Mouse (Mus musculus): ENCODE data around the gene Chst5. TPM values are rescaled to one million over a fixed set of nuclear protein-coding genes. Genes with fewer than 3 reads are reported as not detected.
A peak's percentile ranks its signal among the peaks of the same experiment; 100 is the strongest.

Chst5 gene
- polyA plus RNA-seq, 1 experiment: not detected

GRCm38 (mm10) chr8:111905500-111906121, 4.6 kb downstream of the Chst5 start:
- Histone ChIP-seq H3K27me3 (ENCODE audit: control insufficient read depth, insufficient read depth, insufficient read length) (no peaks in the 10 kb centered on the region), H3K79me3 (ENCODE audit: low read depth) (no peaks in the 10 kb centered on the region), H3K79me2 (ENCODE audit: control insufficient read depth, insufficient read depth) (no peaks in the 10 kb centered on the region), H3K4me3 (ENCODE audit: insufficient read depth, poor library complexity, severe bottlenecking) (no peak overlapping the region), H3K36me3 (ENCODE audit: control insufficient read depth, insufficient read depth) (no peaks in the 10 kb centered on the region), H3ac (ENCODE audit: control insufficient read depth, insufficient read length, low read depth) (no peak overlapping the region)
- TF ChIP-seq MYOG (IDR thresholded peaks at IDR 0.05; ENCODE audit: control insufficient read depth, extremely low read depth, insufficient read length) (no peak), USF1 (IDR thresholded peaks at IDR 0.05; ENCODE audit: low read depth) (no peak), CEBPB (IDR thresholded peaks at IDR 0.05; ENCODE audit: low read depth) (no peak), MAX (IDR thresholded peaks at IDR 0.05) (no peak), CTCF (IDR thresholded peaks at IDR 0.05; ENCODE audit: control insufficient read depth, insufficient read depth, insufficient read length) (no peak)

GRCm38 (mm10) chr8:111902080-111902479, 8.2 kb downstream of the Chst5 start:
- no peaks in the 10 kb centered on the region for H3K79me2 ChIP-seq (ENCODE audit: control insufficient read depth, insufficient read depth)
- no peak overlapping the region for H3ac ChIP-seq (ENCODE audit: control insufficient read depth, insufficient read length, low read depth)
- no peaks in the 10 kb centered on the region for H3K36me3 ChIP-seq (ENCODE audit: control insufficient read depth, insufficient read depth)
- H3K27me3 ChIP-seq (ENCODE audit: control insufficient read depth, insufficient read depth, insufficient read length): no peaks in the 10 kb centered on the region
- no peaks in the 10 kb centered on the region for H3K79me3 ChIP-seq (ENCODE audit: low read depth)
- TF ChIP-seq MYOD1 (IDR thresholded peaks at IDR 0.05; ENCODE audit: control insufficient read depth, insufficient read length, low read depth) (peak; percentile 83), MAX (IDR thresholded peaks at IDR 0.05) (no peak), MYOG (IDR thresholded peaks at IDR 0.05; ENCODE audit: control insufficient read depth, extremely low read depth, insufficient read length) (no peak), CEBPB (IDR thresholded peaks at IDR 0.05; ENCODE audit: low read depth) (no peak), FOSL1 (IDR thresholded peaks at IDR 0.05; ENCODE audit: insufficient read depth, low read length, poor library complexity, severe bottlenecking) (no peak), USF1 (IDR thresholded peaks at IDR 0.05; ENCODE audit: low read depth) (no peak)
- no peak overlapping the region for H3K4me3 ChIP-seq (ENCODE audit: insufficient read depth, poor library complexity, severe bottlenecking)

DNA sequence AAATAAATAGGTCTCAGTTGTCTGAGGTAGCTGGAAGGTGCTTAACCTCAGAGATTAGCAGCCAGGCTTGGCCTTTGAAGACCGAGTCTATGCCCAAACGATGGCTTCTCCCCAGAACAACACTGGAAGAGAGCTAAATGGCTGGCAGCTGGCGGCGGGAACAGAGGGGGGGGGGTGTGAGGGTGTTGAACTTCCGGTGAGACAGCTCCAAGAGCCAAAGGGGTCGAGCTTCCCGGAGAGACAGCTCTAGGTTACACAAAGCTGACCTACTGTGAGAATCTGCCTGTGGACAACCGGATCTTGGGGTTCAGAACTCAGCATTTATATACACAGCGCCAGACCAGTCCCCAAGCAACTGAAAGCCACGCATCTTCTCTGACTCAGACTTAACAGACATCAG, 11.7 kb downstream of the Chst5 start:
- Histone ChIP-seq H3K36me3 (ENCODE audit: control insufficient read depth, insufficient read depth) (no peaks in the 10 kb centered on the region), H3K79me2 (ENCODE audit: control insufficient read depth, insufficient read depth) (no peaks in the 10 kb centered on the region), H3K79me3 (ENCODE audit: low read depth) (no peaks in the 10 kb centered on the region), H3ac (ENCODE audit: control insufficient read depth, insufficient read length, low read depth) (no peak overlapping the region), H3K4me3 (ENCODE audit: insufficient read depth, poor library complexity, severe bottlenecking) (no peak overlapping the region), H3K27me3 (ENCODE audit: control insufficient read depth, insufficient read depth, insufficient read length) (no peaks in the 10 kb centered on the region)
- no peak for TF ChIP-seq USF1 (IDR thresholded peaks at IDR 0.05; ENCODE audit: low read depth)
- TF ChIP-seq MAX (IDR thresholded peaks at IDR 0.05): no peak
- no peak for TF ChIP-seq CEBPB (IDR thresholded peaks at IDR 0.05; ENCODE audit: low read depth)
- no peak for TF ChIP-seq CTCF (IDR thresholded peaks at IDR 0.05; ENCODE audit: control insufficient read depth, insufficient read depth, insufficient read length)
- no peak for TF ChIP-seq MYOG (IDR thresholded peaks at IDR 0.05; ENCODE audit: control insufficient read depth, extremely low read depth, insufficient read length)
- TF ChIP-seq FOSL1 (IDR thresholded peaks at IDR 0.05; ENCODE audit: insufficient read depth, low read length, poor library complexity, severe bottlenecking): no peak
- no peak for TF ChIP-seq MYOD1 (IDR thresholded peaks at IDR 0.05; ENCODE audit: control insufficient read depth, insufficient read length, low read depth)

GRCm38 (mm10) chr8:111894955-111895354, 15.3 kb downstream of the Chst5 start:
- TF ChIP-seq MAX (IDR thresholded peaks at IDR 0.05) (no peak), CEBPB (IDR thresholded peaks at IDR 0.05; ENCODE audit: low read depth) (no peak), MYOD1 (IDR thresholded peaks at IDR 0.05; ENCODE audit: control insufficient read depth, insufficient read length, low read depth) (no peak), CTCF (IDR thresholded peaks at IDR 0.05; ENCODE audit: control insufficient read depth, insufficient read depth, insufficient read length) (no peak), MYOG (IDR thresholded peaks at IDR 0.05; ENCODE audit: control insufficient read depth, extremely low read depth, insufficient read length) (no peak), USF1 (IDR thresholded peaks at IDR 0.05; ENCODE audit: low read depth) (no peak), FOSL1 (IDR thresholded peaks at IDR 0.05; ENCODE audit: insufficient read depth, low read length, poor library complexity, severe bottlenecking) (no peak)
- no peak overlapping the region for H3ac ChIP-seq (ENCODE audit: control insufficient read depth, insufficient read length, low read depth)
- peaks cover 8% of the 10 kb centered on the region for H3K27me3 ChIP-seq (ENCODE audit: control insufficient read depth, insufficient read depth, insufficient read length)
- H3K4me3 ChIP-seq (ENCODE audit: insufficient read depth, poor library complexity, severe bottlenecking): no peak overlapping the region
- H3K36me3 ChIP-seq (ENCODE audit: control insufficient read depth, insufficient read depth): no peaks in the 10 kb centered on the region
- no peaks in the 10 kb centered on the region for H3K79me2 ChIP-seq (ENCODE audit: control insufficient read depth, insufficient read depth)
- no peaks in the 10 kb centered on the region for H3K79me3 ChIP-seq (ENCODE audit: low read depth)

- H3K79me2 ChIP-seq (ENCODE audit: control insufficient read depth, insufficient read depth): no peaks in the 10 kb centered on the region
- no peak overlapping the region for H3ac ChIP-seq (ENCODE audit: control insufficient read depth, insufficient read length, low read depth)
- TF ChIP-seq FOSL1 (IDR thresholded peaks at IDR 0.05; ENCODE audit: insufficient read depth, low read length, poor library complexity, severe bottlenecking): no peak
- TF ChIP-seq MYOG (IDR thresholded peaks at IDR 0.05; ENCODE audit: control insufficient read depth, extremely low read depth, insufficient read length): no peak
- TF ChIP-seq USF1 (IDR thresholded peaks at IDR 0.05; ENCODE audit: low read depth): no peak
- TF ChIP-seq MYOD1 (IDR thresholded peaks at IDR 0.05; ENCODE audit: control insufficient read depth, insufficient read length, low read depth): no peak
- no peak for TF ChIP-seq MAX (IDR thresholded peaks at IDR 0.05)
- TF ChIP-seq CTCF (IDR thresholded peaks at IDR 0.05; ENCODE audit: control insufficient read depth, insufficient read depth, insufficient read length): no peak
- TF ChIP-seq CEBPB (IDR thresholded peaks at IDR 0.05; ENCODE audit: low read depth): no peak
- no peaks in the 10 kb centered on the region for H3K79me3 ChIP-seq (ENCODE audit: low read depth)
- H3K27me3 ChIP-seq (ENCODE audit: control insufficient read depth, insufficient read depth, insufficient read length): peaks cover 16% of the 10 kb centered on the region
- no peak overlapping the region for H3K4me3 ChIP-seq (ENCODE audit: insufficient read depth, poor library complexity, severe bottlenecking)
- no peaks in the 10 kb centered on the region for H3K36me3 ChIP-seq (ENCODE audit: control insufficient read depth, insufficient read depth)
Measured at GRCm38 (mm10) chr8:111892615-111893014, 17.6 kb downstream of the Chst5 start.

DNA sequence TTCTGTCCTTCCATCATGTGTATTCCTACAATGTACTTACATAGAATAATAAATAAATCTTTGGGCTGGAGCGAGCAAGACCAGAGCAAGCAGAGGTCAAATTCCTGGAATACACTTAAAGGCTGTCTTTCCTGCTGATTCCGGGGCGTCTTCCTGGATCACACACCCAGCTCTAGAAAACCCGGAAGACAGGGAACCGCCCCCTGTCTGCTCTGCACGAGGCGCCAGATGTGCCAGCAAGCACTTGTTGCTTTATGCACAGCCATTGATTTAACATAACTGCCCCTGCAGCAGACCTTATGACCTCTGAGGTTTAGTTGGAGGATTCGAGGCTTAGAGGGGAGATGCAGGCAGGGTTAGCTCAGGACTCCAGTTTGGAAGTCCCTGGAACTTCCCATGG, 18.3 kb downstream of the Chst5 start:
- Histone ChIP-seq H3K79me2 (ENCODE audit: control insufficient read depth, insufficient read depth) (no peaks in the 10 kb centered on the region), H3K4me3 (ENCODE audit: insufficient read depth, poor library complexity, severe bottlenecking) (no peak overlapping the region), H3K27me3 (ENCODE audit: control insufficient read depth, insufficient read depth, insufficient read length) (peaks cover 16% of the 10 kb centered on the region), H3ac (ENCODE audit: control insufficient read depth, insufficient read length, low read depth) (no peak overlapping the region), H3K79me3 (ENCODE audit: low read depth) (no peaks in the 10 kb centered on the region), H3K36me3 (ENCODE audit: control insufficient read depth, insufficient read depth) (no peaks in the 10 kb centered on the region)
- TF ChIP-seq USF1 (IDR thresholded peaks at IDR 0.05; ENCODE audit: low read depth) (no peak), CTCF (IDR thresholded peaks at IDR 0.05; ENCODE audit: control insufficient read depth, insufficient read depth, insufficient read length) (no peak), MAX (IDR thresholded peaks at IDR 0.05) (no peak), MYOD1 (IDR thresholded peaks at IDR 0.05; ENCODE audit: control insufficient read depth, insufficient read length, low read depth) (no peak), CEBPB (IDR thresholded peaks at IDR 0.05; ENCODE audit: low read depth) (no peak), MYOG (IDR thresholded peaks at IDR 0.05; ENCODE audit: control insufficient read depth, extremely low read depth, insufficient read length) (no peak), FOSL1 (IDR thresholded peaks at IDR 0.05; ENCODE audit: insufficient read depth, low read length, poor library complexity, severe bottlenecking) (no peak)

All from C2C12 (cell line).